Comparison of ENCODE assay signal across 8 mouse cellular contexts in genomic region chr7:58677111-58677805, GRCm38 (mm10). TPM values are rescaled to one million over a fixed set of nuclear protein-coding genes. Genes with fewer than 3 reads are reported as not detected.
DNase-seq lines count a peak whose midpoint lies in the region; ATAC-seq and TF ChIP-seq lines count a peak whose summit lies in the region.

No protein-coding gene starts in this region.

- DNase-seq in CD4-positive helper T cell, adult 2 months (ENCODE audit: low read depth, low spot score): peak; percentile 54
- peak; percentile 29 for DNase-seq in adrenal gland, adult 8-10 months
- peak; percentile 69 for DNase-seq in naive thymus-derived CD4-positive, alpha-beta T cell, adult 2 months (ENCODE audit: low read depth)
- DNase-seq in frontal cortex, postnatal 25 days (ENCODE audit: low spot score in 2 of 2): no peak
- DNase-seq in cerebellum, adult 8-10 months: no peak
- no peak for DNase-seq in ovary, postnatal 10 days (ENCODE audit: low spot score)
- no peak for DNase-seq in cerebellum, adult 2 months

- no peak overlapping the region for H3K4me3 ChIP-seq in cerebellum, adult 2 months (replicated peaks; ENCODE audit: insufficient read depth, low read depth, low read length)

- no peak overlapping the region for H3K27ac ChIP-seq in cerebellum, adult 2 months (ENCODE audit: insufficient read depth, low read length)

- no peaks in the 10 kb centered on the region for H3K4me1 ChIP-seq in cerebellum, adult 2 months (ENCODE audit: control insufficient read depth, insufficient read depth, low read length)

- TF ChIP-seq POLR2A in cerebellum, adult 2 months (IDR thresholded peaks at IDR 0.05; ENCODE audit: borderline replicate concordance, insufficient read depth, low read length): no peak

- WGBS in cerebellum, adult 2 months: 58% methylated on average over 5 of the region's 5 CpGs

- ATAC-seq in hematopoietic stem cell, adult 5-6 weeks (replicated peaks in 1 of 2; ENCODE audit: insufficient read depth in 1 of 2, low FRiP score in 2 of 2, low TSS enrichment in 1 of 2, low read depth in 1 of 2, poor library complexity in 2 of 2, severe bottlenecking in 2 of 2): peak; percentile 91 to 92

- TF ChIP-seq CTCF in cerebellum, adult 2 months (IDR thresholded peaks at IDR 0.05; ENCODE audit: borderline replicate concordance, insufficient read depth, low read depth, low read length): no peak

- H3K27me3 ChIP-seq in cerebellum, adult 2 months (ENCODE audit: control insufficient read depth, insufficient read depth, low read length): no peaks in the 10 kb centered on the region

RNA-seq across cellular contexts. Expression of gene Atp10a, which starts 21.3 kb away (rescaled TPM):
- total RNA-seq in adrenal gland, adult 8-10 months (2022): 100 to 1,000 TPM in 1 of 4 experiments, 10 to 100 TPM in 3; 72.7 to 102 (median 89.1) TPM
- total RNA-seq in hematopoietic stem cell, adult 5-6 weeks (2017): 26.1 and 31.3 TPM in 2 replicates
- polyA plus RNA-seq in cerebellum, adult 2 months (2012; rRNA removed): 6.2 and 6.9 TPM in 2 replicates

Comparison
In these comparisons a context has a peak if more than half of its experiments do, and no peak if none do; other contexts are left out.
1. DNase-seq: peak in CD4-positive helper T cell, adult 2 months (single experiment), adrenal gland, adult 8-10 months (single experiment) and naive thymus-derived CD4-positive, alpha-beta T cell, adult 2 months (single experiment); none in frontal cortex, postnatal 25 days (0 of 2), cerebellum, adult 8-10 months (single experiment), ovary, postnatal 10 days (single experiment) and cerebellum, adult 2 months (0 of 2).